Mouse (Mus musculus): ENCODE data around the gene Gm28269.

Gm28269 gene

DNA sequence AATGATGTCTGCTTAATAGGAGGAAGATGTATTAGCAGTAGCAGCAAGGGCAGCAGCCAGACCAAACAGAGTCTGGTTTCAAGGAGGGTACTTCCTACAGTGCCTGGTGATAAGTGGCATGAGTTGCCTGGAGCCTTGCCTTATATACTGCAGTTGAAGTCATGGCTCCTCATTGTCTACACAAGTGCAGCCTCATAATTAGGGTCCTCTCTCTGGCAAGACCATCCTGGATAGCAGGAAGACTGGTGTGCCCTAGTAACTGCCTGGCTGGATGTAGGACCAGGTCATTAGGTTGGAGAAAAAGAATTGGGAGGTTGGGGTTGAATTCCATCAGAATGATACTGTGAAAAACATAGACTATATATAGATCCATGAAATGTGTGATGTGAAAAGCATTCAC, at the start of gene Gm28269:
Gene Gm28269, minus strand, starts transcription at position 101 of the 400 bp plus-strand sequence.
- no peak for DNase-seq (ENCODE audit: low spot score in 2 of 2)

DNA sequence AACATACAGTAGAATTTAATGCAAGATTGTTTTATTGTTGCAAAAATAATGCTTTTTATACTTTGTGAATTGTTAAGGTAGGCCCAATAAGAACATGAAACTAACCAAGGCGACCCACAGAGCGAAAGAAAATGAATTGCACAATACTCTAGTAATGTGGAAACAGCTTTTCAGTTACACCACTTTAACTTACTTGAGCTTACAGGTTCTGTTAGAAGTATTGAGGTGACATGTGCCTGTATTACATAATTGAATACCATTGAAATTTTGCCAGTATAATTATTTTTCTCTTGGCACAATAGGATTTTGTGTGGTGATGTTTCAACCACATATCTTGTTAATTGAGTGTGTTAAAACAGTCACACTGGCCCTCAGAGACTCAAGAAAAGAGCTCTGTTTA, 28.0 kb downstream of the Gm28269 start:
- DNase-seq (ENCODE audit: low spot score in 2 of 2) = no peak

DNA sequence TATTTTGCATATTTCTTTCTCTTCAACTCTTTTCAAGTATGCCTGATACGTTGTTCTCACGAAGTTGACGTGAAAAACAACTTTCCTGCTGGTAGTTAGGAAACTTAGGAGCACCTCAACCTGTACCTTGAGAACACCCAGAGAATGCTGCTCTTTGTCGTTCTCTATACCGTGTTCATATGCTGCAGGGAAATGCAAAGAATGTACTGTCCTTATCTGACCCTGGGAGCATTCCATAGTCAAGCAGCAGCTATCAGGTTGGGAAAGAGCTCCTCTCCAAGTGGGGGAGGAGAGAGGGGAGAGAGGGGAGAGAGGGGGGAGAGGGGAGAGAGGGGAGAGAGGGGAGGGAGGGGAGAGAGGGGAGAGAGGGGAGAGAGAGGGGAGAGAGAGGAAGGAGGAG, 29.6 kb downstream of the Gm28269 start:
- DNase-seq (ENCODE audit: low spot score in 2 of 2) = no peak

DNA sequence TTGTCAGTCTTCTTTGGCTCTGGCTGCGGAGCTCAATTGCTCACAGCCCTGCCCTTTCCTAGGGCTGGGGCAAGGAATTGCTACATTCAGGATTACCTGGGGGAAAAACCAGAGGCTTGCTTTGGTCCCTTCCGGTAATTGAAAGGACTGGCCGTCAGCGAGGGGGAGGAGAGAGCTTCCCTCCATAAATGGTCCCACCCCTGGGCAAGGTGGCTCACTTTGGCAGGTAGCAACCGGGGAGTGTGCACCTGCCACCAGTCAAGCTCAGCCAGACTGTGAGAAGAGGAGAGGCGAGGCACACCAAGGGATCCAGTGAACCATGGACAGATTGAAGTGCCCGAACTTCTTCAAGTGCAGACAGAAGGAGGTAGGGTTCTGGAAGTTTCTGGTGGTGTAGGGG, 30.1 kb downstream of the Gm28269 start, which contains the start of gene Slc6a14:
Gene Slc6a14, plus strand, starts transcription at position 68 of the 400 bp plus-strand sequence.
- DNase-seq (ENCODE audit: low spot score in 2 of 2) = no peak

DNA sequence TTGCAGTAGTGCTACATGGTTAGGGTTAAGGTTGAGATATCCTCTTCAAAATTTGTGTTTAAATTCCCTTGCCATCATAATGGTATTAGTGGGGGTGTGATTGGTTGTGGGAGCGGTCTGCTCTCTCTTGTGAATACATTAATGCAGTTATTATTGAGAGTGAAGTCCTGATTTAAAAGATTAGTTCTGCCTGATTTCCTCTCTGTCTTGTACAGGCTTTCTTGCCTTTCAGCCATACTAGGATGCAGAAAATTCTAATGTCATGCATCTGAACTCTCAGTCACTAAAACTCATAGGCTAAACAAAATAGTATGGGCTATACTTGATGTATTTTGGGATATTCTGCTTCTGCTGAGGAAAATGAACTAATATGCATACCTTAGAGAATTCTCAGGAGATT, 40.4 kb downstream of the Gm28269 start:
- DNase-seq (ENCODE audit: low spot score in 2 of 2) = no peak

DNA sequence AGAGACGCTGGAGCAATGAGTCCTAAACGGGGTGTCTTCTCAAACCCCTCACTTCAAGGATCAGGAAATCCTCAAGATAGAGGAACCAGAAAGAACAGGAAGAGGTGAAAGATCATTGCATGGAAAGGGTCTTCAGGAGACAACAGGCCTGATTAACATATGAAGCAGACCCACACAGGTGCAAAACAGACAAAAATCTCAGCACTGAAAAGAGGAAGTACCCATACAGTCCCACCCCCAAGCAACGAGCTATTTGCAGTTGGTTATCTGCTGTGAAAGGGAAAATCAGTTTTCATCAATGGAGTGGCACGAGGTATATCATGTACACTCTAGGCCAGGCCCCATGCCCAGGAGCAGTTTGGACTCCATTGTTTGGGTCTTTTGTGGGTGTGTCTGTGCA, 43.3 kb downstream of the Gm28269 start:
- no peak for DNase-seq (ENCODE audit: low spot score in 2 of 2)

DNA sequence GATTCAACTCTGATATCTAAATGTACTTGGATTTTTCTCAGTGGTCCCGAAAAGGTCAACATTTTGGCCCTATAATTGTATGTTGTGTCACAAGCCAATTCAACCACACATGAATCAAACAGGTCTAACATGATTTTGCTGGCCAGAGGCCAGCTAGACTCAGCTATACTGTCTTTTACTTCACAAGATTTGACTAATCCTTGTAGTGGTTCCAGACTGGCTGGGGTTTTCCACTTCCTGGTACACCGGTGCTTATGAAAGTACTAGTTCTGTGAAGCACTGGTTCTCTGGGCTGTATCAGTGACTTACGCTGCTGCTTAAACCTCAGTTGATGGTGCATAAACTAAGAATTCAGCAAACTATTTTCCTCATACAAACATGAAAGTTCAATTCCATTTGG, 49.2 kb downstream of the Gm28269 start:
- DNase-seq (ENCODE audit: low spot score in 2 of 2) = no peak

DNA sequence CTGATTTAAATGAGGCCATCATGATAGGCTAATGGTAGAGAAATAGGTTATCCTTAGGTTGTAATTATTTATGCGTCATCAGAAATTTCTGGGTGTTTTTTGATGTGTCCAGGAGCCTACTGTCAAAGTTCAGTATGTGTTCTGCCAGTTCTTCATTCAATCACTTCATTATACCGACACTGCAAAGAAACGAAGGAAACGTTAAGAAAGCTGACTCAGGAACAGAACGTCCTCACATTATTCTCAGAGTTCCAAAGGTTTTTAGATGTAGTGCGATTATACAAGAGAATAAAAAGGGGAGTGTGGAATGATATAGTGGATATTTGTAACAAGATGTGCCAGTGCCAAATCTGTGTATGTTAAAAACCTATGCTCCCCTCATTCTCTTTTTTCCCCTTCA, 49.7 kb downstream of the Gm28269 start:
- DNase-seq (ENCODE audit: low spot score in 2 of 2) = no peak
